Mouse (Mus musculus) lung, adult 18-20 months (tissue): ENCODE results near the gene Zfr.
A peak's percentile ranks its signal among the peaks of the same experiment; 100 is the strongest.
"Not testable (repeated sequence)": the region's sequence is repeated elsewhere in the genome, so short reads cannot be mapped to it uniquely, and the experiment has no call there.

Experiments used
- DNase-seq, 2 experiments: peaks; one replicate each; pipeline ENCODE4 v3.0.0; 2022; ENCODE audit warnings: mixed read lengths in 2 of 2

Zfr gene

GRCm38 (mm10) chr15:12216798-12217197, 99.2 kb downstream of the Zfr start:
- no peak for DNase-seq

- DNase-seq, result not testable (repeated sequence)
Measured at GRCm38 (mm10) chr15:12217332-12217731, 99.7 kb downstream of the Zfr start.

- no peak for DNase-seq
Measured at GRCm38 (mm10) chr15:12217849-12218248, 100.2 kb downstream of the Zfr start.

- DNase-seq, result no peak
Measured at GRCm38 (mm10) chr15:12218583-12219382, 101.2 kb downstream of the Zfr start.

- no peak for DNase-seq
Measured at GRCm38 (mm10) chr15:12221131-12221530, 103.5 kb downstream of the Zfr start.

GRCm38 (mm10) chr15:12222564-12223302, 105.1 kb downstream of the Zfr start:
- no peak for DNase-seq

GRCm38 (mm10) chr15:12223393-12223792, 105.8 kb downstream of the Zfr start:
- DNase-seq, result no peak

- no peak for DNase-seq
Measured at GRCm38 (mm10) chr15:12224239-12224638, 106.6 kb downstream of the Zfr start.

- no peak for DNase-seq
Measured at GRCm38 (mm10) chr15:12225062-12225461, 107.4 kb downstream of the Zfr start.

GRCm38 (mm10) chr15:12226908-12227307, 109.3 kb downstream of the Zfr start:
- DNase-seq, result no peak

- no peak for DNase-seq
Measured at GRCm38 (mm10) chr15:12227355-12227754, 109.7 kb downstream of the Zfr start.

GRCm38 (mm10) chr15:12229603-12230242, 112.1 kb downstream of the Zfr start:
- DNase-seq, result no peak

- no peak for DNase-seq
Measured at GRCm38 (mm10) chr15:12230243-12230935, 112.8 kb downstream of the Zfr start.

GRCm38 (mm10) chr15:12231462-12231861, 113.8 kb downstream of the Zfr start:
- no peak for DNase-seq

GRCm38 (mm10) chr15:12232429-12232828, 114.8 kb downstream of the Zfr start:
- peak; percentile 70 to 77 for DNase-seq

- no peak for DNase-seq
Measured at GRCm38 (mm10) chr15:12233021-12233420, 115.4 kb downstream of the Zfr start.
